8 mouse cellular contexts compared by ENCODE assay signal in the genomic region with DNA sequence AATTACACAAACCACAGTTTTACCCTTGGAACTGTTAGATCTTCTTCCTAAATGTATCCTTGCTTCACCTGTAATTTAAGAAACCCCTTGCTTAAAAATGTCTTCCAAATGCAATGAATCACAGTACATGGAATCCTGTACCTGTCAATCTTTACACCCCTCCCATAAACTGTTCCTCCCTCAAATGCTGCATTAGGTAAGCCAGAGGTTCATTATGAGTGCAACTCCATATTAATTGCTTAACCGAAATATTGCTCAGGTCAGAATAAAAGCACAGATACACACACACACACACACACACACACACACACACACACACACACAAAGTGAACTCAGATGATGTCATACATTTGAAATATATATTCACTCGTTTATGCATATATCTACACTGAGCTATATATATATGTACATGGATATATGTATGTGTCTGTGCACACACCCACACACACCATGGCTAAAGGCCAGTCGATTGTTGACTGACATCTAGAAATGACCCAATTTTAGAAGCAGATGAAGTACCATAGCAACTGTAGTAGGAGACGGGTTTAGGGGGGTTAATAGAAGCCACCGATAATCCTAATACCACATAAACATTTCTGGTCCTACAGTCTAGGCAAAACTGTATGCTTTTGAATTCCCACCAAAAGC. TPM values are rescaled to one million over a fixed set of nuclear protein-coding genes. Genes with fewer than 3 reads are reported as not detected.
DNase-seq lines count a peak whose midpoint lies in the region; ATAC-seq and TF ChIP-seq lines count a peak whose summit lies in the region.

No protein-coding gene starts in this region.

- no peak for ATAC-seq in intestine, embryonic 14.5 days (replicated peaks; ENCODE audit: low FRiP score, low TSS enrichment, low read depth)
- no peak for ATAC-seq in intestine, postnatal 0 days
- peak; percentile 25 for ATAC-seq in hindbrain, embryonic 15.5 days (ENCODE audit: low FRiP score, low read depth)

- no peak overlapping the region for H3K9ac ChIP-seq in intestine, embryonic 14.5 days (ENCODE audit: low read length)
- H3K9ac ChIP-seq in intestine, postnatal 0 days (ENCODE audit: low read depth, low read length) = no peak overlapping the region
- H3K9ac ChIP-seq in hindbrain, embryonic 15.5 days = peak overlapping the region; percentile 75

- no peak for TF ChIP-seq CTCF in intestine, postnatal 0 days (IDR thresholded peaks at IDR 0.05; ENCODE audit: low read depth)
- no peak for TF ChIP-seq CTCF in olfactory bulb, adult 2 months (IDR thresholded peaks at IDR 0.05; ENCODE audit: insufficient read depth, low read depth, low read length)

- H3K4me1 ChIP-seq in intestine, embryonic 14.5 days (replicated peaks; ENCODE audit: control insufficient read depth, insufficient read depth, low read length) = 0 out of 2 replicates have a peak, but pooled peaks cover 4% of the 10 kb centered on the region
- no peaks in the 10 kb centered on the region for H3K4me1 ChIP-seq in intestine, postnatal 0 days (replicated peaks; ENCODE audit: control insufficient read depth, insufficient read depth, low read length)
- peaks cover 8% of the 10 kb centered on the region for H3K4me1 ChIP-seq in hindbrain, embryonic 15.5 days (replicated peaks)
- H3K4me1 ChIP-seq in olfactory bulb, adult 2 months (ENCODE audit: control insufficient read depth, insufficient read depth, low read length) = peaks cover 4% of the 10 kb centered on the region

- no peaks in the 10 kb centered on the region for H3K36me3 ChIP-seq in intestine, embryonic 14.5 days (ENCODE audit: control insufficient read depth, insufficient read depth, low read length)
- no peaks in the 10 kb centered on the region for H3K36me3 ChIP-seq in intestine, postnatal 0 days (ENCODE audit: control insufficient read depth, insufficient read depth)
- H3K36me3 ChIP-seq in hindbrain, embryonic 15.5 days = no peaks in the 10 kb centered on the region

- no peaks in the 10 kb centered on the region for H3K9me3 ChIP-seq in intestine, embryonic 14.5 days (ENCODE audit: control insufficient read depth, low read length)
- no peaks in the 10 kb centered on the region for H3K9me3 ChIP-seq in intestine, postnatal 0 days (ENCODE audit: control insufficient read depth)
- H3K9me3 ChIP-seq in hindbrain, embryonic 15.5 days = no peaks in the 10 kb centered on the region

- WGBS in intestine, embryonic 14.5 days = 83% methylated on average over 5 of the region's 5 CpGs
- 84% methylated on average over 5 of the region's 5 CpGs for whole genome bisulfite sequencing in intestine, postnatal 0 days
- 65% methylated on average over 5 of the region's 5 CpGs for WGBS in hindbrain, embryonic 15.5 days
- WGBS in olfactory bulb, adult 2 months = 22% methylated on average over 5 of the region's 5 CpGs

- no peak overlapping the region for H3K27ac ChIP-seq in intestine, embryonic 14.5 days (ENCODE audit: low read depth)
- H3K27ac ChIP-seq in intestine, postnatal 0 days (ENCODE audit: low read depth, low read length) = no peak overlapping the region
- H3K27ac ChIP-seq in hindbrain, embryonic 15.5 days (replicated peaks) = peak overlapping the region; percentile 90
- peak overlapping the region; percentile 72 for H3K27ac ChIP-seq in olfactory bulb, adult 2 months (ENCODE audit: insufficient read depth, low read depth, low read length)

- peaks cover 22% of the 10 kb centered on the region; the same call in 1 of the 2 replicates for H3K27me3 ChIP-seq in intestine, embryonic 14.5 days (replicated peaks; ENCODE audit: control insufficient read depth, insufficient read depth, low read length)
- peaks cover 3% of the 10 kb centered on the region; the same call in 1 of the 2 replicates for H3K27me3 ChIP-seq in intestine, postnatal 0 days (replicated peaks; ENCODE audit: control insufficient read depth, insufficient read depth, low read length)
- H3K27me3 ChIP-seq in hindbrain, embryonic 15.5 days = no peaks in the 10 kb centered on the region

- peak overlapping the region; percentile 78; the same call in 1 of the 2 replicates for H3K4me2 ChIP-seq in intestine, embryonic 14.5 days (ENCODE audit: low read length)
- H3K4me2 ChIP-seq in intestine, postnatal 0 days (replicated peaks; ENCODE audit: low read depth) = no peak overlapping the region
- H3K4me2 ChIP-seq in hindbrain, embryonic 15.5 days = peak overlapping the region; percentile 78

- no peak for TF ChIP-seq POLR2A in olfactory bulb, adult 2 months (IDR thresholded peaks at IDR 0.05; ENCODE audit: insufficient read depth, low read depth, low read length)

- no peak for DNase-seq in intestine, embryonic 14.5 days (ENCODE audit: low spot score)
- peak; percentile 9 for DNase-seq in right cerebral cortex, postnatal 14 days
- no peak for DNase-seq in right cerebral cortex, postnatal 36 days (ENCODE audit: low spot score in 2 of 2)
- DNase-seq in ovary, adult 18-20 months (ENCODE audit: low spot score) = no peak
- DNase-seq in gastrocnemius, adult 18-20 months (ENCODE audit: low spot score) = no peak

- H3K4me3 ChIP-seq in intestine, embryonic 14.5 days (ENCODE audit: low read depth, low read length) = no peak overlapping the region
- no peak overlapping the region for H3K4me3 ChIP-seq in intestine, postnatal 0 days (ENCODE audit: low read depth, low read length)
- H3K4me3 ChIP-seq in hindbrain, embryonic 15.5 days = peak overlapping the region; percentile 77
- H3K4me3 ChIP-seq in olfactory bulb, adult 2 months (ENCODE audit: insufficient read depth, low read depth, low read length) = peak overlapping the region; percentile 68; the same call in 1 of the 2 replicates

RNA-seq across cellular contexts. Expression of a gene that starts 1.6 kb away (rescaled TPM):
- polyA plus RNA-seq in intestine, embryonic 14.5 days (2014; fragmentation: Nextera tagmentation; extraction: Ambion mirVana) = 0.26 and 0.35 TPM in 2 replicates
- 0.40 and 0.54 TPM in 2 replicates for polyA plus RNA-seq in intestine, postnatal 0 days (2015; fragmentation: Nextera tagmentation; extraction: Ambion mirVana)
- 27.1 and 30.3 TPM in 2 replicates for polyA plus RNA-seq in hindbrain, embryonic 15.5 days (2015; fragmentation: Nextera tagmentation; extraction: Ambion mirVana)
- polyA plus RNA-seq in olfactory bulb, adult 2 months (2012; ENCODE audit: insufficient read depth, insufficient read length, low replicate concordance, missing spikeins) = 88.7 TPM in 1 of 2 replicates, not detected in the other
- total RNA-seq in gastrocnemius, adult 18-20 months (2021) = under 1 TPM in 1 of 2 experiments, not detected in 1; 0.14 TPM

Comparison
In these comparisons a context has a peak if more than half of its experiments do, and no peak if none do; other contexts are left out.
1. H3K27ac ChIP-seq: peak in hindbrain, embryonic 15.5 days (single experiment) and olfactory bulb, adult 2 months (single experiment); none in intestine, embryonic 14.5 days (single experiment) and intestine, postnatal 0 days (single experiment).
2. H3K4me3 ChIP-seq: peak in hindbrain, embryonic 15.5 days (single experiment) and olfactory bulb, adult 2 months (single experiment); none in intestine, embryonic 14.5 days (single experiment) and intestine, postnatal 0 days (single experiment).
3. RNA of a gene that starts 1.6 kb away (polyA plus RNA-seq): 88.7 TPM in olfactory bulb, adult 2 months and 27.1 to 30.3 TPM in hindbrain, embryonic 15.5 days; 0.40 to 0.54 TPM in intestine, postnatal 0 days and 0.26 to 0.35 TPM in intestine, embryonic 14.5 days; every median in the first group is over 10 times any median in the second.